Mouse (Mus musculus) left cerebral cortex, adult 2 months (tissue): ENCODE results near the gene Snapc3. TPM values are rescaled to one million over a fixed set of nuclear protein-coding genes. Genes with fewer than 3 reads are reported as not detected.

Experiments
- DNase-seq, 2 experiments: peaks; one replicate each; pipeline ENCODE4 v3.0.0; 2021 to 2022; ENCODE audit warnings: low spot score in 2 of 2, mixed read lengths in 1 of 2; ENCODE audit errors: extremely low spot score in 1 of 2
- H3K27ac ChIP-seq: fragments of 200-600 bp; 2 replicates; pipeline ENCODE4 v1.8.1; 2022
- H3K4me3 ChIP-seq: fragments of 200-600 bp; 2 replicates; pipeline ENCODE4 v1.8.1; 2022
- CTCF ChIP-seq: fragments of 200-600 bp; IDR thresholded peaks from 2 replicates; pipeline ENCODE4 v1.8.1; 2022; ENCODE audit warnings: antibody characterized with exemption, mild to moderate bottlenecking, moderate library complexity
- intact Hi-C: fragments of 180-260 bp; cut with DNase I; formaldehyde crosslinking; loops from one replicate; pipeline ENCODE4 v1.15.1; 2025
- total RNA-seq, 2 experiments: library from RNA; stranded (reverse); gene quantifications; 2 replicates each; pipeline ENCODE4 v1.2.3; 2021

The Snapc3 gene
- total RNA-seq, 2 experiments from 2014 or later = 40.9 to 44.5 TPM

DNA sequence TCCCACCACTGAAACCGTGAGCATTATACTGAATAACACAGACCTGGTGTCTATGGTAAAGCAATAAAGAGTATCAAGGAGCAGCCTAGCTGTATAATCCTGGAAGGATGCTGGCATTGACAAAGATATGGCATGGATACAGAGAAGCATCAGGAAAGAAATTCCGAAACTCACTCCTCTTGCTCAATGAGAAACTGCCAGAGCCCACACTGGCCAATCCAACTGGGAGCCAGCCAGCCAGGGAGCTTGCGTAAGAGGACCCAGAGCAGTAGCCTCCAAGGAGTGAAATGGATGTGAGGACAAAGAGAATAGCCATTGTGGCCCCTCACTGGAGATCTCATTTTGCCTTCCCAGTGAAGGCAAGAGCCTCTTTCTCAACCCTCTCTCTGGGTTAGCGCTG is 21.2 kb upstream of the Snapc3 start:
- TF ChIP-seq CTCF = no peak
- Histone ChIP-seq H3K27ac (no peak overlapping the region), H3K4me3 (no peak overlapping the region)
- intact Hi-C loops = no loop called here
- DNase-seq = no peak

- peak overlapping the region; percentile 15; the same call in 1 of the 2 replicates for H3K27ac ChIP-seq
- H3K4me3 ChIP-seq = no peak overlapping the region
- intact Hi-C loops = no loop called here
- no peak for TF ChIP-seq CTCF
- DNase-seq = no peak
These were observed 20.3 kb upstream of the Snapc3 start for GRCm38 (mm10) chr4:83396996-83397770.

DNA sequence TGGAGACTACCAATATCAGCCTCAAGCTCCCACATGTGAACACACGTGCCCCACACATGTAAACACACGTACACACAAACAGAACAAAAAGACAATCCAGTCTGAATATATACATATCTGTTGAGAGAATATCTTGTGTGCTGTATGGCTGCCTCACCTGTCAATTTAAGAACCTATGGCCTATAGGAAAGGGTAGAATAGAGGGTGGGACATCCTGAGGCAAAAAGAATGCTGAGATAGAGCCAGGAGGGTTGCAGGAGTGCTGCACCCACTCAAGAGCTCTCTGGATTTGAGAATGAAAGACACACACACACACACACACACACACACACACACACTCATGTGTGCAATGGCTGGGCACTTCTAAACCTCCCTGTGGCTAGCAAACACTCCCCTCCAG is 19.0 kb upstream of the Snapc3 start:
- DNase-seq = no peak
- intact Hi-C loops = no loop called here
- no peak overlapping the region for H3K4me3 ChIP-seq
- no peak overlapping the region for H3K27ac ChIP-seq
- no peak for TF ChIP-seq CTCF

DNA sequence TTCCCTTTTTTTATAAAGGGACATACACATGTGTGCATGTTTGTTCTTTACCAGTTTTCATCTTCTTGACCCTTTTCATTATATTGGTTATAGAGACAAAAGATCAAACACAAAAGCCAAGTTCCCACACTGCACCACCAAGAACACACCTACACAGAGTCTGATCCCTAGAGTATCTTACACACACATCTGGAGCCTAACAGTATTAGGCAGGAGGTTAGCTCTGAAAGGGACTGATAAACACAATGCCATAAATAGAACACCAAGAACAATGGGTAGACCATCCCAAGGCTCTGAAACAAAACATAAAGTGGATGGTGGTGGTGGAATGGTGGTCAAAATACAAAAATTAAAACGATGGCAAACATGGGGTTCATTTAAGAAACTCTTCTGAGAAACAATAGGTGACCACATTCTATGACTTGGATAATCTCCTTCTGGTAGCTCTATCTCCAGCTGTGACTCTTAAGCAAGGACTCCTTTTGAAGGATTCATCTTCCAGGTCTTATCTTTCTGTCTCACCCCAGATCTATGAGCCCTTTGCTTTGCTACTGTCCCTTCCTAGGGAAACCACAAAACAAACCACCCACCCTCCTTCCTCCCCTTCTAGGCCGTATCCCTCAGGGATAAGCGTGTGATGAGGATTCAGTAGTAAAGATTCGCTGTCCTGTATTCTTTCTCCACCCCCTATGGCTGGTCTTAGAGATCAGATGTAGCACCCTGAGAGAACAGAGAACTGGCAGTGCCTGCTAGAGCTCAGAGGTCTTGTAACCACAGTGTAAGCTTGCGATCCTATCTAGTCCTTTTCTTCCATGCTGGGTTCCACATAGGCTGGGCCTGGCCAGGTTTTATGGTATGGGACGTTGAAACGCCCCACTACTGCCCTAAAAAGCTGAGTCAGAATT is 16.6 kb upstream of the Snapc3 start:
- H3K4me3 ChIP-seq = no peak overlapping the region
- no peak for DNase-seq
- intact Hi-C loops = no loop called here
- H3K27ac ChIP-seq = no peak overlapping the region
- TF ChIP-seq CTCF = no peak

GRCm38 (mm10) chr4:83401712-83402111 is 15.8 kb upstream of the Snapc3 start:
- TF ChIP-seq CTCF = no peak
- DNase-seq = no peak
- H3K4me3 ChIP-seq = no peak overlapping the region
- H3K27ac ChIP-seq = no peak overlapping the region
- intact Hi-C loops = no loop called here

- no peak overlapping the region for H3K4me3 ChIP-seq
- intact Hi-C loops = no loop called here
- DNase-seq = no peak
- H3K27ac ChIP-seq = no peak overlapping the region
- TF ChIP-seq CTCF = no peak
These were observed 9.8 kb upstream of the Snapc3 start for GRCm38 (mm10) chr4:83407688-83408087.

GRCm38 (mm10) chr4:83409867-83410505 is 7.5 kb upstream of the Snapc3 start:
- intact Hi-C loops = loop anchor here (1.0 to 5.0 kb wide), 2 partner anchors 148 to 162 kb away; no protein-coding TSS in a partner anchor
- no peak for DNase-seq
- peak; percentile 66 for TF ChIP-seq CTCF
- Histone ChIP-seq H3K27ac (no peak overlapping the region), H3K4me3 (no peak overlapping the region)

DNA sequence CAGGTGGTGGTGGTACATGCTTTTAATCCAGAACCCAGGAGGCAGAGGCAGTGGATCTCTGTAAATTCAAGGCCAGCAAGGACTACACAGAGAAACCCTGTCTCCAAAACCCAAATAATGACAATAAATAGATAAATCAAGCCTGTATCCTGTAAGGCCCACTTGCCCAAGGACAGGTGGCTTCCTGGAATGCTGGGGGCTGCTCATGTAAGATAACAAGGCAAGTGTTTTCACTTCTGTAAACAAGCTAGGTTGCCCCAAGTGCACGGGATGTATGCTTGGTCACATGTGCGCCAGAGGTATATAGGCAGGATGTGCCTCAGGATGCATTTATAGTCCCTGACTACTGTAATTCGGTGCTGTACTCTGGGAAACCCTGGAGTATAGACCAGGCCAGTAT is 5.5 kb upstream of the Snapc3 start:
- Histone ChIP-seq H3K4me3 (no peak overlapping the region), H3K27ac (no peak overlapping the region)
- no peak for DNase-seq
- intact Hi-C loops = loop anchor here (5.0 kb wide), 1 partner anchor 160 kb away; no protein-coding TSS in a partner anchor
- no peak for TF ChIP-seq CTCF

DNA sequence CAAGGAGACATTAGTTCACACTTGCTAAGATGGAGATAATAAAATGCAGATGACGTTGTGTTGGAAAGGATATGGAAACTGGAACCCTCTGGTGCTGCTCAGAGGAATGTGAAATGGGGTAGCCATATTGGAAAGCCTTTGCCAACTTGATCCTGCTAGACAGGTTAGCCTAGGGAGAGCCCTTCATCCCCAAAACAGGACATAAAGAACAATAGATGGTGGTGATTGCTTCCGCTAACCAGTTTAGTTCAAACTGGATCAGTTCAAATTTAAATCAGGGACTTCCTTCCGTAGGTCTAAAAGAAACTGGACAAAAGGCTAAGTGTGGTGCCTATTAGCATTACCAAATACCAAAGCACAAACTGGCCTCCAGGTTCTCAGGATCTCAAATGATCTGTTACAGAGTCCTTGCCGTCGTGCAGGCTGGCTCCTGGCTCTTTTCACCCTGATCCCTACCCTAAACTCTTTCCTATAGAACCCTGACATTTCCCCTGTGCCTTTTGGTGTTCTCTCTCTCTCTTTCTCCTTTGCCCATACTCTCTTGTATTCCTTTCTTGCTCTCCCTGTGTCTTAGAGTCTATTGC is 3.2 kb upstream of the Snapc3 start:
- no peak for DNase-seq
- intact Hi-C loops = loop anchor here (5.0 kb wide), 1 partner anchor 158 kb away; no protein-coding TSS in a partner anchor
- Histone ChIP-seq H3K27ac (no peak overlapping the region), H3K4me3 (no peak overlapping the region)
- TF ChIP-seq CTCF = no peak

GRCm38 (mm10) chr4:83417820-83418186 is 279 bp downstream of the Snapc3 start:
- no peak for TF ChIP-seq CTCF
- Histone ChIP-seq H3K4me3 (peak overlapping the region; percentile 90), H3K27ac (peak overlapping the region; percentile 86)
- intact Hi-C loops = loop anchor here (5.0 kb wide), 1 partner anchor 104 kb away; no protein-coding TSS in a partner anchor
- DNase-seq = no peak

GRCm38 (mm10) chr4:83418781-83419180 is 1.3 kb downstream of the Snapc3 start:
- intact Hi-C loops = loop anchor here (5.0 kb wide), 1 partner anchor 104 kb away; no protein-coding TSS in a partner anchor
- no peak overlapping the region for H3K27ac ChIP-seq
- no peak for DNase-seq
- H3K4me3 ChIP-seq = peak overlapping the region; percentile 90
- TF ChIP-seq CTCF = no peak
